Mouse (Mus musculus) G1E (cell line): ENCODE measurements at regions not wholly inside any gene's neighbourhood (a gene's known extent, or its start where the extent isn't known, plus 50 kb on each side); places are given as distances from the start of the nearest gene placed in this dataset.

Experiments
- CTCF ChIP-seq: IDR thresholded peaks from 2 replicates; pipeline ENCODE4 v1.5.1; 2012; ENCODE audit warnings: low read depth, low read length, inconsistent platforms, mixed read lengths
- GATA2 ChIP-seq: IDR thresholded peaks from 2 replicates; pipeline ENCODE4 v1.6.1; 2012; ENCODE audit warnings: low read depth, low read length, inconsistent platforms, borderline replicate concordance
- POLR2AphosphoS5 ChIP-seq: IDR thresholded peaks from 2 replicates; pipeline ENCODE4 v1.6.1; 2012; ENCODE audit warnings: low read depth, low read length, inconsistent platforms; ENCODE audit not compliant: insufficient replicate concordance
- TAL1 ChIP-seq: conservative IDR thresholded peaks from 2 replicates; pipeline ENCODE4 v1.6.1; 2012; ENCODE audit warnings: low read depth, low read length, inconsistent platforms, mixed read lengths

- no peak for TF ChIP-seq CTCF
- TF ChIP-seq POLR2AphosphoS5 = no peak
- TF ChIP-seq GATA2 = no peak
- no peak for TF ChIP-seq TAL1
Observed at GRCm38 (mm10) chr14:58753136-58753535, 389.6 kb downstream of the 1700129C05Rik start.
